Mouse (Mus musculus) leukemia stem cell, adult 10-12 weeks (primary cell): Measurements from ENCODE around the gene Coa7. TPM values are rescaled to one million over a fixed set of nuclear protein-coding genes. Genes with fewer than 3 reads are reported as not detected.

Experiments used
- polyA plus RNA-seq: library from polyadenylated mRNA; stranded (reverse); fragments of >175 nt; gene quantifications from 2 replicates; pipeline ENCODE4 v1.2.3, GENCODE M21; 2012; ENCODE audit warnings: low replicate concordance

Coa7 gene
- 1.2 and 6.3 TPM in 2 replicates for polyA plus RNA-seq

GRCm38 (mm10) chr4:108327730-108328484 lies at the start of gene Coa7:
Gene Coa7, plus strand, starts transcription at chr4:108328140.

GRCm38 (mm10) chr4:108300670-108301373 lies 27.1 kb upstream of the Coa7 start, which contains the start of gene Zyg11b:
Gene Zyg11b, minus strand, starts transcription at chr4:108301096.

GRCm38 (mm10) chr4:108383183-108383714 lies 55.3 kb downstream of the Coa7 start, which contains the start of gene Shisal2a:
Gene Shisal2a, minus strand, starts transcription at chr4:108383349.

Other genes with a start within 250 kb of the Coa7 start
- gene Podn, start 231.7 kb upstream of the Coa7 start, polyA plus RNA-seq: 2.5 and 7.9 TPM in 2 replicates
- gene Scp2, start 183.1 kb upstream of the Coa7 start, polyA plus RNA-seq: 6.9 and 45.2 TPM in 2 replicates
- 0.56 and 1.3 TPM in 2 replicates for gene Echdc2, start 162.7 kb upstream of the Coa7 start, polyA plus RNA-seq
- not detected in 2 replicates for gene Zyg11a, start 110.1 kb upstream of the Coa7 start, polyA plus RNA-seq
- 0.91 and 1.6 TPM in 2 replicates for gene Zyg11b, start 27.0 kb upstream of the Coa7 start, polyA plus RNA-seq
- gene Shisal2a, start 55.2 kb downstream of the Coa7 start, polyA plus RNA-seq: not detected in 2 replicates
- 0.36 and 1.9 TPM in 2 replicates for gene Gpx7, start 78.8 kb downstream of the Coa7 start, polyA plus RNA-seq
- gene Tut4, start 131.3 kb downstream of the Coa7 start, polyA plus RNA-seq: 15.1 and 30.2 TPM in 2 replicates